Mouse (Mus musculus): Measurements from ENCODE around the gene Tmem108. TPM values are rescaled to one million over a fixed set of nuclear protein-coding genes. Genes with fewer than 3 reads are reported as not detected.
A peak's percentile ranks its signal among the peaks of the same experiment; 100 is the strongest.

The Tmem108 gene
- total and polyA plus RNA-seq, 2 experiments from 2014 or later, result 24.8 to 25.2 TPM

DNA sequence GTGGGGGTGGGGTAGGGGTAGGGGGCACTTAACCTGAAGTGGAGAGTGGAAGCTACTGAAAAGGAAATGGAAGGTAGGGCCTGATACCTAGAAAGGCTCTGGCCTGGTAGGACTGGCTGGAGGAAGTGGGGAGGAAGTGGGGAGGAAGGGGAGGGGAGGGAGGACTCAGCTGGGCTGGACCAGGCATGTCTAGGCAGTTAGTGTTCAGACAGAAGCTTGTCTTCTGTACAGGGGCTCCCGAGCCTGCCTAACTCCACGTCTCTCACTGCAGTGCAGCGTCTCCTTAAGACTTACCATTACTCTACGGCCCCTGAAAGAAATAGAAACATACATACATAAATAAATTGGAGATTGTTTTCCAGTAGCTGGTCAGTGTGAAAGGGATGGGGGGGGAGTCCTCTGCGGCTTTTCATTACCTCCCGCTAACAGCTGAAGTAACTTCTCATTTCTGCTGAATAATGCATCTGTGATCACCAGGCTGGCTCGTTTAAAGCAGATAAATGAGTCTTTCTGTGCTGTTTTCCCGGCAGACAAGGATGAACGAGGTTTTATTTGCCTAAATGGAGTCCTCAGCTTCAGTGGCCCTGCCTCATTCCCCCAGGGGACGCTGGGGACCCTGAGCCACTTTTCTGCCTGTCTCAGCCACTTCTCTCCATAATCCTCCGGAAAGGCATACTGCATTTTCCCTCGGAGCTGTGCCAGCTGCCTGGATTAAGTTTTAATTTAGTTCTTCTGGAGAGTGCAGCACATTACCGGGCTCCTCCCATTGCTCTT, 287.5 kb downstream of the Tmem108 start:
- TF ChIP-seq CTCF (IDR thresholded peaks at IDR 0.05), result no peak
- Histone ChIP-seq H3K9me3 (ENCODE audit: low read length) (no peaks in the 10 kb centered on the region), H3K4me1 (ENCODE audit: insufficient read depth, low read length) (0 out of 2 replicates have a peak, but pooled peaks cover 3% of the 10 kb centered on the region), H3K4me3 (ENCODE audit: low read depth, low read length) (no peak overlapping the region), H3K36me3 (ENCODE audit: insufficient read depth, low read length) (no peaks in the 10 kb centered on the region), H3K9ac (replicated peaks; ENCODE audit: low read length, poor library complexity, severe bottlenecking) (no peak overlapping the region), H3K27ac (ENCODE audit: low read depth, low read length) (no peak overlapping the region), H3K4me2 (ENCODE audit: low read depth, low read length, poor library complexity, severe bottlenecking) (no peak overlapping the region), H3K27me3 (ENCODE audit: insufficient read depth, low read length) (no peaks in the 10 kb centered on the region)
- no peak for ATAC-seq (ENCODE audit: low FRiP score)
- DNase-seq (ENCODE audit: low spot score), result peak; percentile 52
- 11% methylated on average over 13 of the region's 13 CpGs for WGBS

DNA sequence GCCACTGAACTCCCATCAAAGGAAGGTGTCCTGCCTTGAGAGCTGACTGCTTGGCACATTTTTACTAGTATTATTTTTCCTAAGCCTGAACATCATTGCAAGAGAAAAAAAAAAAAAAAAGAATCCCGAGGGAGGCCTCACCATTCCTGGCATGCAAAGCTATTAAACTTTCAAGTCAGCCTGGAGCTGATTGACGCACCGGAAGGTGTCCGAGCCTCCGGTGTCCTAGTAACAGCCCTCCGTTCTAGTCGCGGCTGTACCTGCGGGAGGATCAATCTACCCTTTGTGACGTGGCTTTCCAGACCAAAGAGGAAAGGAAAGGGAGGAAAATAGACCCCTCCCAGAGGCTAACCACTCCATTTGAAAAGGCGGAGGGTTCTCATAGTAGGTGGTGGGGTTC, 289.9 kb downstream of the Tmem108 start:
- peak; percentile 37 for DNase-seq (ENCODE audit: low spot score)
- H3K4me2 ChIP-seq (ENCODE audit: low read depth, low read length, poor library complexity, severe bottlenecking), result peak overlapping the region; percentile 7; the same call in 1 of the 2 replicates
- ATAC-seq (ENCODE audit: low FRiP score), result no peak
- no peaks in the 10 kb centered on the region for H3K9me3 ChIP-seq (ENCODE audit: low read length)
- WGBS, result 15% methylated on average over 11 of the region's 11 CpGs
- 0 out of 2 replicates have a peak, but pooled peaks cover 3% of the 10 kb centered on the region for H3K4me1 ChIP-seq (ENCODE audit: insufficient read depth, low read length)
- no peak for TF ChIP-seq CTCF (IDR thresholded peaks at IDR 0.05)
- no peaks in the 10 kb centered on the region for H3K27me3 ChIP-seq (ENCODE audit: insufficient read depth, low read length)
- H3K27ac ChIP-seq (ENCODE audit: low read depth, low read length), result no peak overlapping the region
- no peak overlapping the region for H3K4me3 ChIP-seq (ENCODE audit: low read depth, low read length)
- H3K9ac ChIP-seq (replicated peaks; ENCODE audit: low read length, poor library complexity, severe bottlenecking), result no peak overlapping the region
- no peaks in the 10 kb centered on the region for H3K36me3 ChIP-seq (ENCODE audit: insufficient read depth, low read length)

DNA sequence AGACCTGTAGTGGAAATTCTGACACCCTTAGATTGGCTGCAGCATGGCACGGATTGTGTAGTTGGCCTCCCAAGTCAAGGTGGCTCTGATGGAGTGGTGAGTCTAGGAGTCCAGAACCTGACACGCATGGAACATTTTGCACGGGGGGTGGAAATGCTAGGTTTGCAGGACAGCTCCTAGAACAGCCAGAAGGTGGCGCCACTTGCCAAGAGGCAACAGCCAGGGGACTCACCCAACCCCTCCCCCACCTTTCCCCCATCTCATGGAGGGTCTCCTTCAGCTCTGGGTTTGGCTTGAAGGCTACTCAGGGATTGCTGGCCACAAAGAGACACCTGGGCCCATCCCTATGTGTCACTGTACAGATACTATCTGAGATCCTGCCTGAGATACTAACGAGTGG, 292.1 kb downstream of the Tmem108 start:
- TF ChIP-seq CTCF (IDR thresholded peaks at IDR 0.05), result peak; percentile 53
- Histone ChIP-seq H3K27me3 (ENCODE audit: insufficient read depth, low read length) (no peaks in the 10 kb centered on the region), H3K4me3 (ENCODE audit: low read depth, low read length) (no peak overlapping the region), H3K4me2 (ENCODE audit: low read depth, low read length, poor library complexity, severe bottlenecking) (no peak overlapping the region), H3K27ac (ENCODE audit: low read depth, low read length) (no peak overlapping the region), H3K9me3 (ENCODE audit: low read length) (no peaks in the 10 kb centered on the region), H3K36me3 (ENCODE audit: insufficient read depth, low read length) (no peaks in the 10 kb centered on the region), H3K4me1 (ENCODE audit: insufficient read depth, low read length) (peaks cover 13% of the 10 kb centered on the region; the same call in 1 of the 2 replicates), H3K9ac (replicated peaks; ENCODE audit: low read length, poor library complexity, severe bottlenecking) (no peak overlapping the region)
- ATAC-seq (ENCODE audit: low FRiP score) (no peak), DNase-seq (ENCODE audit: low spot score) (no peak)
- 76% methylated on average over 5 of the region's 5 CpGs for WGBS

DNA sequence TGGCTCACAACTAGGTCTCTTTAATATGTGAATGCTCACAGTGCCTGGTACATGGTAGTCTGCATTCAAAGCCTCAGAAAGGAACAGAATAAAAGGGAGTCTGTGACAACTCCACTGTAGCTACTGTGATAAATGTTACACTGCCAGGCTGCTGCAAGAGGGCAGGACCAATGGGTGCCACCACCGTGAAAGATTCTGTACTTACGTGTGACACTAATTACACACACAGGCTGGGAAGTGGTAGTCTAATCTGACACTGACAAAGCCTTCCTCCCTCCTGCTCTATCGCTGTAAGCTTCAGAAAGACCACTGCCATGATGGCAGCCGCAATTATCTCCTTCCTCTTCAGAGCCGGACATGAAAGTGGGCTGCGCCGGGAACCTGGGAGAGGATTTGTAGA, 292.7 kb downstream of the Tmem108 start:
- Histone ChIP-seq H3K4me3 (ENCODE audit: low read depth, low read length) (no peak overlapping the region), H3K4me2 (ENCODE audit: low read depth, low read length, poor library complexity, severe bottlenecking) (no peak overlapping the region), H3K27me3 (ENCODE audit: insufficient read depth, low read length) (no peaks in the 10 kb centered on the region), H3K4me1 (ENCODE audit: insufficient read depth, low read length) (peaks cover 13% of the 10 kb centered on the region; the same call in 1 of the 2 replicates), H3K9ac (replicated peaks; ENCODE audit: low read length, poor library complexity, severe bottlenecking) (no peak overlapping the region), H3K27ac (ENCODE audit: low read depth, low read length) (no peak overlapping the region), H3K9me3 (ENCODE audit: low read length) (no peaks in the 10 kb centered on the region), H3K36me3 (ENCODE audit: insufficient read depth, low read length) (no peaks in the 10 kb centered on the region)
- TF ChIP-seq CTCF (IDR thresholded peaks at IDR 0.05), result no peak
- 53% methylated on average over 7 of the region's 7 CpGs for WGBS
- ATAC-seq (ENCODE audit: low FRiP score) (no peak), DNase-seq (ENCODE audit: low spot score) (no peak)

DNA sequence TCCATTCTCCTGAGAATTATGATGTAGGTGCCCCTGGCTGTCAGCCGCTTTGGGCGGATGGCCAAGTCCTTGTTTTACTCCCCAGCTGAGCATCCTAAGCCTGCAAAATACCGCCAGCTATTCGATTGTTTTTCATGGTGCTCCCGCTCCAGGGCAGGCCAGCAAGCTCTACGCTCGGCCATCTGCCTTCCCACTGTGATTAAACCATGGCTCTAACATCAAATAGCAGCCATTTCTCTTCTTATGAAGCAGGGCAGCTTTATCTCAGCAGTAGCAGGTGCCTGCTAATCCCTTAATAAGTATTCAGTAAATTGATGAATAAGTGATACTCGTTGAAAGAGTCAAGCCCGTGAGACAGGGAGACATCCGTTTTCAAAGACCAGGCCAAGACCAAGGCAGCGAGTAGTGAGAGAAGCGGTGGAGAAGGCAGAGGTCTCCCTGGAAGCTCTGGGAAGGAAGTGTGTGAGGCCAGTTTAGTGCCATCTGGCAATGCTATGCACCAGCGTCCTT, 295.9 kb downstream of the Tmem108 start:
- TF ChIP-seq CTCF (IDR thresholded peaks at IDR 0.05), result no peak
- Histone ChIP-seq H3K4me1 (ENCODE audit: insufficient read depth, low read length) (peaks cover 9% of the 10 kb centered on the region; the same call in 1 of the 2 replicates), H3K9ac (replicated peaks; ENCODE audit: low read length, poor library complexity, severe bottlenecking) (no peak overlapping the region), H3K4me3 (ENCODE audit: low read depth, low read length) (no peak overlapping the region), H3K27me3 (ENCODE audit: insufficient read depth, low read length) (no peaks in the 10 kb centered on the region), H3K36me3 (ENCODE audit: insufficient read depth, low read length) (no peaks in the 10 kb centered on the region), H3K4me2 (ENCODE audit: low read depth, low read length, poor library complexity, severe bottlenecking) (no peak overlapping the region), H3K9me3 (ENCODE audit: low read length) (no peaks in the 10 kb centered on the region), H3K27ac (ENCODE audit: low read depth, low read length) (peak overlapping the region; percentile 59)
- peak; percentile 66 for DNase-seq (ENCODE audit: low spot score)
- peak; percentile 68 for ATAC-seq (ENCODE audit: low FRiP score)
- WGBS, result 15% methylated on average over 13 of the region's 13 CpGs

DNA sequence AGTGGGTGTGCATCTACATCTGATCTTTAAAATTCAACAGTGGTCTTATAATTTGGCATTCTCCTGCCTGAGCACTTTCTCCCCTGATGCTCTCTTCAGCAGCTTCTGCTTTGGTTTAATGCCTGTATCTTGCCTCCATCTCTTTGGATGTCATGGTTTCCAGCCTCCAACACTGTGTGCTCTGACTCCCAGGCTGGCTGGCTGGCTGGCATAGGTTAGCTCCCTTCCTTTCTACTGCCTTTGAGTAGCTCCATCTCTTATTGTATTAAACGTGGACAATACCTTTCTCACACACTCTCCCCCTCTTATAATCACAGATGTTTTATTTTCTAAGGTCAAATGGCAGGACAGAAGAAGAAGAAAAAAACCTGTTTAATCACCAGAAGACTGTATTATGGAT, 296.3 kb downstream of the Tmem108 start:
- H3K27ac ChIP-seq (ENCODE audit: low read depth, low read length), result peak overlapping the region; percentile 59
- no peak for DNase-seq (ENCODE audit: low spot score)
- no peaks in the 10 kb centered on the region for H3K36me3 ChIP-seq (ENCODE audit: insufficient read depth, low read length)
- H3K4me3 ChIP-seq (ENCODE audit: low read depth, low read length), result no peak overlapping the region
- ATAC-seq (ENCODE audit: low FRiP score), result no peak
- no peak overlapping the region for H3K4me2 ChIP-seq (ENCODE audit: low read depth, low read length, poor library complexity, severe bottlenecking)
- 14% methylated on average over 1 of the region's 1 CpGs for WGBS
- no peaks in the 10 kb centered on the region for H3K9me3 ChIP-seq (ENCODE audit: low read length)
- TF ChIP-seq CTCF (IDR thresholded peaks at IDR 0.05), result no peak
- peaks cover 9% of the 10 kb centered on the region; the same call in 1 of the 2 replicates for H3K4me1 ChIP-seq (ENCODE audit: insufficient read depth, low read length)
- H3K9ac ChIP-seq (replicated peaks; ENCODE audit: low read length, poor library complexity, severe bottlenecking), result no peak overlapping the region
- no peaks in the 10 kb centered on the region for H3K27me3 ChIP-seq (ENCODE audit: insufficient read depth, low read length)

All from midbrain, postnatal 0 days (tissue).